Mouse (Mus musculus): ENCODE results near the gene Inafm2. TPM values are rescaled to one million over a fixed set of nuclear protein-coding genes. Genes with fewer than 3 reads are reported as not detected.
A peak's percentile ranks its signal among the peaks of the same experiment; 100 is the strongest.

The Inafm2 gene
- polyA plus RNA-seq, 1 experiment from 2014 or later: 35.4 TPM

DNA sequence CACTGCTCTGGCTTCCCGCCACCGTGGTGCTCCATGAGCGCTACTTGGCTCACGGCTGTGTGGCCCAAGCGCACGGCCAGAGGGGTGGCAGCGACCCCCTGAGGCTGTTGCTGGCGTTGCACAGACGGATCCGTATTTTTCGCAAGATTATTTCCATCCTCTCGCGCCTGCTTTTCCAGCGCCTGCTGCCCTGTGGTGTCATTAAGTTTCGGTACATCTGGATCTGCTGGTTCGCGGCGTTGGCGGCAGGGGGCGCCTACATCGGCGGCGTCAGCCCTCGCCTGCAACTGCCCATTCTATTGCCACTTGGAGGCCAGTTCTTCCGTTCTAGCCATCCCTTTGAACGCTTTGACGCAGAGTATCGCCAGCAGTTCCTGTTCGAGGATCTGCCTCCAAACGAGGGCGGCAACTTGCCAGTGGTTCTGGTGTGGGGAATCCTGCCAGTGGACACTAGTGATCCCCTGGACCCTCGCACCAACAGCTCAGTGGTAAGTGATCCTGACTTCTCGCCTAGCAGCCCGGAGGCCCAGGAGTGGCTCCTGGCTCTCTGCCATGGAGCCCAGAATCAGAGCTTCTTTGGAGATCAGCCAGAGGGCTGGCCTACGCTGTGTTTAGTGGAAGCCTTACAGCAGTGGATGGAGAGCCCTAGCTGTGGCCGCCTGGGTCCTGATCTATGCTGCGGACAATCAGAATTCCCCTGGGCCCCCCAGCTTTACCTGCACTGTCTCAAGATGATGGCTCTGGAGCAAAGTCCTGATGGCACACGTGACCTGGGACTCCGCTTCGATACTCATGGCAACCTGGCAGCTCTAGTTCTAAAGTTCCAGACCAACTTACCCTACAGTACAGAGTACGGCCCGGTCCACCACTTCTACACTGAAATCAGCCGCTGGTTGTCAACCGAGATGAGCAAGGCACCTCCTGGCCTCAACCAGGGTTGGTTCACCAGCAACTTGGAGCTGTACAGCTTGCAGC, 45.3 kb downstream of the Inafm2 start:
- Histone ChIP-seq H3K9me3 (ENCODE audit: control insufficient read depth, low read length) (no peaks in the 10 kb centered on the region), H3K4me3 (ENCODE audit: low read depth, low read length) (no peak overlapping the region), H3K36me3 (ENCODE audit: control insufficient read depth, insufficient read depth, low read length) (no peaks in the 10 kb centered on the region), H3K27ac (ENCODE audit: low read depth, low read length) (no peak overlapping the region), H3K9ac (ENCODE audit: low read depth, low read length) (no peak overlapping the region), H3K4me2 (replicated peaks; ENCODE audit: low read depth, low read length) (peak overlapping the region; percentile 27; the same call in 1 of the 2 replicates), H3K4me1 (replicated peaks; ENCODE audit: control insufficient read depth, insufficient read depth, low read length) (no peaks in the 10 kb centered on the region), H3K27me3 (ENCODE audit: control insufficient read depth, insufficient read depth, low read length) (no peaks in the 10 kb centered on the region)
- peak; percentile 71 for DNase-seq (ENCODE audit: low spot score)
- 0 out of 2 replicates have a peak, but pooled peaks have one; percentile 38 for ATAC-seq (ENCODE audit: low FRiP score)
- 28% methylated on average over 44 of the region's 44 CpGs for WGBS

DNA sequence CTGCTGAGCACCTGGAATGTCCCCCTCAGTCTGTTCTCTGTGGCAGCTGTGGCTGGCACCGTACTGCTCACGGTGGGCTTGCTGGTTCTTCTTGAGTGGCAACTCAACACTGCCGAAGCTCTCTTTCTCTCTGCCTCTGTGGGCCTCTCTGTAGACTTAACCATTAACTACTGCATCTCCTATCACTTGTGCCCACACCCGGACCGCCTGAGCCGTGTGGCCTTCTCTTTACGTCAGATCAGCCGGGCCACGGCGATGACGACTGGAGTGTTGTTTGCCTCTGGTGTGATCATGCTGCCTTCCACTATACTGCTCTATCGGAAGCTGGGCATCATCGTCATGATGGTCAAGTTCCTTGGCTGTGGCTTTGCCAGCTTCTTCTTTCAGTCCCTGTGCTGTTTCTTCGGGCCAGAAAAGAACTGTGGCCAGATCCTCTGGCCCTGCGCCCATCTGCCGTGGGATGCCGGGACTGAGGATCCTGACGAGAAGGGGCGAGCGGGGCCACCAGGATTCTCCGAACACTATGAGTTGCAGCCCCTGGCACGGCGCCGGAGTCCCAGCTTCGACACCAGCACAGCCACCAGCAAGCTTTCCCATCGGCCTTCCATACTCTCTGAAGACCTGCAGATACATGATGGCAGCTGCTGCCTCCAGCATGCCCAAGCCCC, 46.2 kb downstream of the Inafm2 start:
- WGBS: 95% methylated on average over 26 of the region's 26 CpGs
- H3K27ac ChIP-seq (ENCODE audit: low read depth, low read length): no peak overlapping the region
- no peak overlapping the region for H3K9ac ChIP-seq (ENCODE audit: low read depth, low read length)
- no peaks in the 10 kb centered on the region for H3K9me3 ChIP-seq (ENCODE audit: control insufficient read depth, low read length)
- H3K36me3 ChIP-seq (ENCODE audit: control insufficient read depth, insufficient read depth, low read length): no peaks in the 10 kb centered on the region
- no peaks in the 10 kb centered on the region for H3K27me3 ChIP-seq (ENCODE audit: control insufficient read depth, insufficient read depth, low read length)
- H3K4me3 ChIP-seq (ENCODE audit: low read depth, low read length): no peak overlapping the region
- no peak overlapping the region for H3K4me2 ChIP-seq (replicated peaks; ENCODE audit: low read depth, low read length)
- DNase-seq (ENCODE audit: low spot score): no peak
- no peaks in the 10 kb centered on the region for H3K4me1 ChIP-seq (replicated peaks; ENCODE audit: control insufficient read depth, insufficient read depth, low read length)
- no peak for ATAC-seq (ENCODE audit: low FRiP score)

DNA sequence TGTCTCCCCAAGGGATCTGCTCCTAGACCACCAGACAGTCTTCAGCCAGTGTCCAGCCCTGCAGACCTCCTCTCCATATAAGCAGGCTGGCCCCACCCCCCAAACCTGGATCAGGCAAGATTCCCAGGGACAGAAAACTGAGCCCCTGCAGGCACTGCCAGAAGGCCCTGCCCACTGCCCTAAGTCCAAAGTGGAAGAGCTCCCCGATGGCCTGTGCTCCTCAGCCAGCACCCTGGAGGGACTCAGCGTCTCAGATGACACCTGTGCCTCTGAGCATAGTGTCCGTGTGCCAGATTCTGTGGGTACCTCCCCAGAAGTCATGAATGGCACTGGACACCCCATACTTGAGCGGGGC, 46.7 kb downstream of the Inafm2 start:
- ATAC-seq (ENCODE audit: low FRiP score) (no peak), DNase-seq (ENCODE audit: low spot score) (no peak)
- Histone ChIP-seq H3K4me1 (replicated peaks; ENCODE audit: control insufficient read depth, insufficient read depth, low read length) (no peaks in the 10 kb centered on the region), H3K27ac (ENCODE audit: low read depth, low read length) (no peak overlapping the region), H3K4me2 (replicated peaks; ENCODE audit: low read depth, low read length) (no peak overlapping the region), H3K9ac (ENCODE audit: low read depth, low read length) (no peak overlapping the region), H3K36me3 (ENCODE audit: control insufficient read depth, insufficient read depth, low read length) (no peaks in the 10 kb centered on the region), H3K4me3 (ENCODE audit: low read depth, low read length) (no peak overlapping the region), H3K9me3 (ENCODE audit: control insufficient read depth, low read length) (no peaks in the 10 kb centered on the region), H3K27me3 (ENCODE audit: control insufficient read depth, insufficient read depth, low read length) (no peaks in the 10 kb centered on the region)
- 75% methylated on average over 4 of the region's 4 CpGs for WGBS

DNA sequence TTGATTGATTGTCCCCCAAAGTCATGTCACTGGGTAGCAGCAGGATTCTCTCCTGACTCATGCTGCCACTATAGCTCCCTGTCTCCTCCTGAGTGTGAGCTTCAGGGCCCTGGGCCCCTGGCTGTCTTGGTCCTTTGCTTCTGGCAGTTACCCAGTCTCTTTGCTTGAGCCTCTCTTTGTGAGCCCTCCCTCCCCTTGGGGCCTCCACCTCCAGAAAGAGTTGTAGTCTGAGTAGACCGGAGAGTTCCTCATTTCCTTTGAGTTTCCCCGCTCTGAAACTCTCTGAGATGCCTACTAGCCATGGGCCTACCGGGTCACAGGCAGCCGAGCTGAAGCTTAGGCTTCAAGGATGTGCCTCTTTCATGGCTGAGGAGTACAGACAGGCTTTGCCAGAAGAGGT, 48.1 kb downstream of the Inafm2 start:
- Histone ChIP-seq H3K4me3 (ENCODE audit: low read depth, low read length) (no peak overlapping the region), H3K9me3 (ENCODE audit: control insufficient read depth, low read length) (no peaks in the 10 kb centered on the region), H3K4me1 (replicated peaks; ENCODE audit: control insufficient read depth, insufficient read depth, low read length) (no peaks in the 10 kb centered on the region), H3K4me2 (replicated peaks; ENCODE audit: low read depth, low read length) (no peak overlapping the region), H3K27ac (ENCODE audit: low read depth, low read length) (no peak overlapping the region), H3K27me3 (ENCODE audit: control insufficient read depth, insufficient read depth, low read length) (no peaks in the 10 kb centered on the region), H3K9ac (ENCODE audit: low read depth, low read length) (no peak overlapping the region), H3K36me3 (ENCODE audit: control insufficient read depth, insufficient read depth, low read length) (no peaks in the 10 kb centered on the region)
- ATAC-seq (ENCODE audit: low FRiP score) (no peak), DNase-seq (ENCODE audit: low spot score) (no peak)
- 84% methylated on average over 4 of the region's 4 CpGs for WGBS

Other genes starting within 250 kb of the Inafm2 start
- gene Bmf, start 196.1 kb upstream of the Inafm2 start, polyA plus RNA-seq (2014; fragmentation: Nextera tagmentation; extraction: Ambion mirVana): 2.5 and 4.9 TPM in 2 replicates
- 80.6 and 100.0 TPM in 2 replicates for gene Bub1b, start 147.5 kb upstream of the Inafm2 start, polyA plus RNA-seq (2014; fragmentation: Nextera tagmentation; extraction: Ambion mirVana)
- 1.5 and 2.0 TPM in 2 replicates for gene Pak6, start 82.5 kb upstream of the Inafm2 start, polyA plus RNA-seq (2014; fragmentation: Nextera tagmentation; extraction: Ambion mirVana)
- not detected in 2 replicates for gene Ankrd63, start 41.8 kb upstream of the Inafm2 start, polyA plus RNA-seq (2014; fragmentation: Nextera tagmentation; extraction: Ambion mirVana)
- gene Plcb2, start 17.3 kb upstream of the Inafm2 start, polyA plus RNA-seq (2014; fragmentation: Nextera tagmentation; extraction: Ambion mirVana): 0.32 and 0.43 TPM in 2 replicates
- 0.68 and 0.98 TPM in 2 replicates for gene Ccdc9b, start 16.9 kb downstream of the Inafm2 start, polyA plus RNA-seq (2014; fragmentation: Nextera tagmentation; extraction: Ambion mirVana)
- gene Phgr1, start 27.0 kb downstream of the Inafm2 start, polyA plus RNA-seq (2014; fragmentation: Nextera tagmentation; extraction: Ambion mirVana): not detected in 2 replicates
- 8.5 and 9.2 TPM in 2 replicates for gene Disp2, start 34.0 kb downstream of the Inafm2 start, polyA plus RNA-seq (2014; fragmentation: Nextera tagmentation; extraction: Ambion mirVana)
- 156 and 163 TPM in 2 replicates for gene Knstrn, start 68.2 kb downstream of the Inafm2 start, polyA plus RNA-seq (2014; fragmentation: Nextera tagmentation; extraction: Ambion mirVana)
- 42.1 and 45.0 TPM in 2 replicates for gene Ivd, start 116.2 kb downstream of the Inafm2 start, polyA plus RNA-seq (2014; fragmentation: Nextera tagmentation; extraction: Ambion mirVana)
- gene Bahd1, start 154.6 kb downstream of the Inafm2 start, polyA plus RNA-seq (2014; fragmentation: Nextera tagmentation; extraction: Ambion mirVana): 2.1 TPM in 2 replicates
- 19.1 and 22.2 TPM in 2 replicates for gene Chst14, start 180.7 kb downstream of the Inafm2 start, polyA plus RNA-seq (2014; fragmentation: Nextera tagmentation; extraction: Ambion mirVana)

Data from hindbrain, embryonic 11.5 days (tissue).